Mouse (Mus musculus) heart, embryonic 13.5 days (tissue): ENCODE data around the gene Hoxa5. TPM values are rescaled to one million over a fixed set of nuclear protein-coding genes. Genes with fewer than 3 reads are reported as not detected.

Experiments used
- ATAC-seq: fragments of 200-750 bp; cut with Nextera tagmentation; 2 replicates; pipeline ENCODE4 v1.8.0; 2017; ENCODE audit warnings: moderate TSS enrichment; ENCODE audit not compliant: insufficient number of reproducible peaks, low FRiP score, low TSS enrichment; ENCODE audit errors: extremely low read depth
- H3K27ac ChIP-seq: fragments of 300-500 bp; sonication (generic); replicated peaks from 2 replicates; pipeline ENCODE4 v1.5.1; 2015; ENCODE audit warnings: moderate library complexity, mild to moderate bottlenecking, inconsistent platforms
- H3K27me3 ChIP-seq: fragments of 300-500 bp; sonication (generic); replicated peaks from 2 replicates; pipeline ENCODE4 v1.6.1; 2015; ENCODE audit warnings: mild to moderate bottlenecking, inconsistent platforms
- H3K36me3 ChIP-seq: fragments of 300-500 bp; sonication (generic); 2 replicates; pipeline ENCODE4 v1.6.1; 2015; ENCODE audit warnings: mild to moderate bottlenecking, inconsistent platforms
- H3K4me1 ChIP-seq: fragments of 300-500 bp; sonication (generic); 2 replicates; pipeline ENCODE4 v1.6.1; 2015; ENCODE audit warnings: inconsistent platforms
- H3K4me2 ChIP-seq: fragments of 300-500 bp; sonication (generic); 2 replicates; pipeline ENCODE4 v1.6.1; 2015; ENCODE audit warnings: inconsistent platforms, mild to moderate bottlenecking, moderate library complexity
- H3K4me3 ChIP-seq: fragments of 300-500 bp; sonication (generic); 2 replicates; pipeline ENCODE4 v1.5.1; 2015; ENCODE audit warnings: moderate library complexity, mild to moderate bottlenecking, inconsistent platforms
- H3K9ac ChIP-seq: fragments of 300-500 bp; sonication (generic); 2 replicates; pipeline ENCODE4 v1.6.1; 2015; ENCODE audit warnings: inconsistent platforms, mild to moderate bottlenecking, moderate library complexity
- H3K9me3 ChIP-seq: fragments of 300-500 bp; sonication (generic); 2 replicates; pipeline ENCODE4 v1.6.1; 2016; ENCODE audit warnings: inconsistent platforms
- WGBS: fragments of 180-500 bp; shearing (Covaris S2); methylation state at CpG from one replicate; pipeline ENCODE4 v1.1.7; 2015; ENCODE audit warnings: mixed read lengths; 5-methylcytosine and 5-hydroxymethylcytosine counted together
- polyA plus RNA-seq: library from polyadenylated mRNA; unstranded; fragments of >200 nt; fragmentation: Nextera tagmentation; extraction: Ambion mirVana; gene quantifications from 2 replicates; pipeline ENCODE4 v1.2.1, GENCODE M21; 2015

The Hoxa5 gene
- polyA plus RNA-seq, 1 experiment from 2014 or later, result 5.9 TPM

- Histone ChIP-seq H3K4me1 (no peaks in the 10 kb centered on the region), H3K4me2 (peak overlapping the region; percentile 50), H3K9ac (peak overlapping the region; percentile 64), H3K27ac (peak overlapping the region; percentile 8), H3K27me3 (peaks cover 99% of the 10 kb centered on the region), H3K4me3 (peak overlapping the region; percentile 52), H3K9me3 (no peaks in the 10 kb centered on the region), H3K36me3 (no peaks in the 10 kb centered on the region)
- WGBS, result 5% methylated on average over 4 of the region's 4 CpGs
- ATAC-seq, result no peak
These were observed 25.3 kb downstream of the Hoxa5 start for GRCm38 (mm10) chr6:52178918-52179665.

GRCm38 (mm10) chr6:52177806-52178205 lies 26.6 kb downstream of the Hoxa5 start:
- peaks cover 99% of the 10 kb centered on the region for H3K27me3 ChIP-seq
- peak overlapping the region; percentile 79 for H3K9ac ChIP-seq
- peak overlapping the region; percentile 86 for H3K27ac ChIP-seq
- H3K36me3 ChIP-seq, result no peaks in the 10 kb centered on the region
- H3K9me3 ChIP-seq, result no peaks in the 10 kb centered on the region
- H3K4me2 ChIP-seq, result peak overlapping the region; percentile 50
- WGBS, result 5% methylated on average over 9 of the region's 9 CpGs
- H3K4me3 ChIP-seq, result peak overlapping the region; percentile 52
- ATAC-seq, result no peak
- peaks cover 1% of the 10 kb centered on the region for H3K4me1 ChIP-seq

DNA sequence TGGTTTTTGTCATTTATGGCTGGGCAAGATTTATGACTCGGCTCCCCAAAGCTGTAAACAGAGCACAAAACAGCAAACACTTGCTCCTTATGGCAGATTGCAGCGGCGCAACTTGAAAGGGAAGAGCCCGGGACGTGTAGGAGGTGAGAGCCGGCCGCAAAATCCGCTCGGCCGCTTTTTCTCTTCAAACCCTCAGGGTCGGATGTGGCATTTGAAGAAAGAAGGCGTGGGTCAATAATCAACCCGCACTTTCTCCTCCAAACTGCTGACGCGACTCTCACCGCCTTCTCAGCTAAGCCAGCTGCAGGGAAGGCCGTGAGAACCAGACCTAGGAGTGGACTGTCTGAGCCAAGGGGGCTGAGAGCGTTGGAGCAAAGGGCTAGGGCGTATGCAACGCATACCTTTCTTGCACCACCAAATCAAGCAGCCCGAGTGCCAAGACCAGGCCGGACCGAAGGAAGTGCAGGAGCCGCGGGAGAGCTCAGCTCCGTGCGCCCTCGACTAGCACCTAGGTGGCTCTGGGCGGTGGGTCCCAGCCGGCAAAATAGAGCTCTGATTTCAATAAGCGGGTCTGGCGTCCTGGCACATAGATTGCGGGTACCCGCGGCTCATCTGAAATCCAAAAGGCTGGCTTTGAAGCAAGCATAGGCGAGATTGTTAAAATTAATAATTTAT lies 27.2 kb downstream of the Hoxa5 start, which contains the start of gene 5730596B20Rik:
5730596B20Rik (plus strand) TSS at position 438 of the 675 bp plus-strand sequence.
- Histone ChIP-seq H3K4me3 (peak within 1 kb of the TSS; percentile 52), H3K4me2 (peak within 1 kb of the TSS; percentile 50), H3K9ac (peak within 1 kb of the TSS; percentile 79), H3K27me3 (peaks cover 99% of the 10 kb centered on the region), H3K36me3 (no peaks in the 10 kb centered on the region), H3K27ac (peak within 1 kb of the TSS; percentile 86), H3K4me1 (peaks cover 7% of the 10 kb centered on the region), H3K9me3 (no peaks in the 10 kb centered on the region)
- ATAC-seq, result no peak
- 2% methylated on average over 36 of the region's 36 CpGs for whole genome bisulfite sequencing

DNA sequence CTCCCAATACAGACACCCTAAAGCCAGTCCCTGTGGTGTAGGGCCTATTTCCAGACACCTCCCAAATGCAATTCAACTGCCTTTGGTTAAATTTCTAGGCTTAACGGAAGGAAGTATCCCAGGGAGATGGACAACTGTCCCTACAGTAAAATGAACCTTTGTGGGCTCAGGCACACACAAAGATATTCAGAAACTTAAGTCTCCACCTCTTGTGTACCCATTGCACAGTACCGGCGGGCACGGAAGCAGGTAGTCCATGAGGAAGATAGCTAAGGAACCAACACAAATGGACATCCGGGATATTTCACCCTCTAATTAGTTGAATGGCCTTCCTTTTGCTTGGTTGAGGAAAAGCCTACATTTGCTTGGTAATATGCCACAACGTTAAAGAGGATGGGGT lies 28.0 kb downstream of the Hoxa5 start:
- Histone ChIP-seq H3K4me2 (peak overlapping the region; percentile 50), H3K4me3 (peak overlapping the region; percentile 52), H3K9ac (peak overlapping the region; percentile 79), H3K9me3 (no peaks in the 10 kb centered on the region), H3K27ac (peak overlapping the region; percentile 86), H3K36me3 (no peaks in the 10 kb centered on the region), H3K27me3 (peaks cover 99% of the 10 kb centered on the region), H3K4me1 (peaks cover 7% of the 10 kb centered on the region)
- 3% methylated on average over 6 of the region's 6 CpGs for WGBS
- ATAC-seq, result no peak

DNA sequence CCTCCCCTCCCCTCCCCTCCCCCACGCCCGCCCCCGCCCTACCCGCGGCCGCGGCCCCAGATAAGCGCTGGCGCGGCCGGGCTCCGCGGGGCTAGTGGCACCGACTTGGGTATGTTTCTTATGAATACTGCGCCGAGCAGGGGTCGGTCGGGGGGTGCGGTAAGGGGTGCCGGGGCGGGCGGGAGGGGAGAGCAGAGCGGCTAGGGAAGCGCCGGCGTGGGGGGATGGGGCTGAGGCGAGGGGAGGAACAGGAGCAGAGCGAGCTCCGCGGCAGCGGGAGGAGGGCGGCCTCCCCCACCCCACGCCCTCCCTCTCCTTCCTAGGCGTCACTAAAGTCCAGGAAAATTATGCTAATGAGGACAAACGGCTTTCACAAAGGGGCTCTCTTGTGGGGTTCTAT lies 28.5 kb downstream of the Hoxa5 start:
- Histone ChIP-seq H3K27me3 (peaks cover 99% of the 10 kb centered on the region), H3K4me3 (peak overlapping the region; percentile 52), H3K9me3 (no peaks in the 10 kb centered on the region), H3K27ac (peak overlapping the region; percentile 86), H3K9ac (peak overlapping the region; percentile 79), H3K4me1 (peaks cover 10% of the 10 kb centered on the region), H3K36me3 (no peaks in the 10 kb centered on the region), H3K4me2 (peak overlapping the region; percentile 50)
- WGBS, result 3% methylated on average over 25 of the region's 35 CpGs
- no peak for ATAC-seq

GRCm38 (mm10) chr6:52174968-52175751 lies 29.2 kb downstream of the Hoxa5 start:
- peaks cover 18% of the 10 kb centered on the region for H3K4me1 ChIP-seq
- H3K4me3 ChIP-seq, result peak overlapping the region; percentile 52
- H3K36me3 ChIP-seq, result no peaks in the 10 kb centered on the region
- peak; percentile 25; the same call in 1 of the 2 replicates for ATAC-seq
- H3K4me2 ChIP-seq, result peak overlapping the region; percentile 50
- under 1% methylated on average over 41 of the region's 41 CpGs for WGBS
- H3K27ac ChIP-seq, result peak overlapping the region; percentile 86
- peak overlapping the region; percentile 79 for H3K9ac ChIP-seq
- peaks cover 99% of the 10 kb centered on the region for H3K27me3 ChIP-seq
- no peaks in the 10 kb centered on the region for H3K9me3 ChIP-seq

DNA sequence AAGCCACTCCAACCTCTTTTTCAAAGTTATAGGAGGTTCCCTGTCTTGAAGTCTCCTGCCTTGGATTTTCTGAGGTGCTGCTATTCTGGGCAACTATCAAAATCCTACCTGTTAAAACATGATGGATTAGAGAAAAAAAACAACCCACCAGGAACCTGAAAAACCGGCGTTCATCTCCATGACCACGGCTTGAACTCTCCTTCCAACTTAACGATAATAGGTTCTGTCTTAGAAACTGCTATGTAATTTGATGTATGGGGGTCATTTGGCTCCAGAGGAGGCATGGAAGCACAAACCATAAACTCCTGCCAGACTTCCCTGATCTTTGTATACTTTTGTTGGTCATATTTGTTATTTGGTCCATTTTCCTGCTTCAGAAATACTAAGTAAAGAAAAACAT lies 30.7 kb downstream of the Hoxa5 start:
- peak overlapping the region; percentile 78; the same call in 1 of the 2 replicates for H3K27ac ChIP-seq
- H3K4me3 ChIP-seq, result peak overlapping the region; percentile 40
- H3K9ac ChIP-seq, result 0 out of 2 replicates have a peak overlapping the region, but pooled peaks have one; percentile 40
- no peaks in the 10 kb centered on the region for H3K36me3 ChIP-seq
- H3K9me3 ChIP-seq, result no peaks in the 10 kb centered on the region
- peaks cover 98% of the 10 kb centered on the region for H3K27me3 ChIP-seq
- H3K4me1 ChIP-seq, result peaks cover 19% of the 10 kb centered on the region
- WGBS, result 7% methylated on average over 4 of the region's 4 CpGs
- no peak for ATAC-seq
- H3K4me2 ChIP-seq, result peak overlapping the region; percentile 62

DNA sequence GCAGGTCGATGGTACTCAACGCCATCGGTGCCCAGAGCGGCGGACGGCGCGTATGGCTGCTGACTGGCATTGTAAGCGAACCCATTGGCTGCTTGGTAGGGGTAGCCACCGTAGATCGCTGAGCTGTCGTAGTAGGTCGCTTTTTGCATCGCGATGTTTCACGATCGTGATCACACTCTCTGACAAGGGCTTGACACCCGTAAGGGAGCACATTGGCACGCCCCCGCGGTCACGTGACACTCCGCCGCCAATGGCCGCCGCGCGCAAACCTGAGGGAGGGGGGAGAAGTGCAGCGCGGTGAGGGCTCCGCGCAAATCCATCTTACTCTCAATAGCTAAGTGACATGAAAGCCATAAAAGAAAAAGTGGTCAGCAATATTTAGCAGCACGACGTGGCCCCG lies 31.9 kb downstream of the Hoxa5 start:
- Histone ChIP-seq H3K4me1 (peaks cover 21% of the 10 kb centered on the region), H3K4me2 (peak overlapping the region; percentile 62), H3K9me3 (no peaks in the 10 kb centered on the region), H3K9ac (peak overlapping the region; percentile 47; the same call in 1 of the 2 replicates), H3K27me3 (peaks cover 98% of the 10 kb centered on the region), H3K36me3 (no peaks in the 10 kb centered on the region), H3K4me3 (peak overlapping the region; percentile 40), H3K27ac (peak overlapping the region; percentile 78)
- 2% methylated on average over 35 of the region's 35 CpGs for WGBS
- no peak for ATAC-seq

- peaks cover 98% of the 10 kb centered on the region for H3K27me3 ChIP-seq
- H3K4me3 ChIP-seq, result peak overlapping the region; percentile 40
- H3K9ac ChIP-seq, result peak overlapping the region; percentile 47; the same call in 1 of the 2 replicates
- no peak for ATAC-seq
- H3K4me2 ChIP-seq, result peak overlapping the region; percentile 62
- WGBS, result 17% methylated on average over 7 of the region's 7 CpGs
- peak overlapping the region; percentile 69 for H3K27ac ChIP-seq
- H3K4me1 ChIP-seq, result peaks cover 21% of the 10 kb centered on the region
- no peaks in the 10 kb centered on the region for H3K9me3 ChIP-seq
- no peaks in the 10 kb centered on the region for H3K36me3 ChIP-seq
These were observed 32.4 kb downstream of the Hoxa5 start for GRCm38 (mm10) chr6:52171938-52172337.

DNA sequence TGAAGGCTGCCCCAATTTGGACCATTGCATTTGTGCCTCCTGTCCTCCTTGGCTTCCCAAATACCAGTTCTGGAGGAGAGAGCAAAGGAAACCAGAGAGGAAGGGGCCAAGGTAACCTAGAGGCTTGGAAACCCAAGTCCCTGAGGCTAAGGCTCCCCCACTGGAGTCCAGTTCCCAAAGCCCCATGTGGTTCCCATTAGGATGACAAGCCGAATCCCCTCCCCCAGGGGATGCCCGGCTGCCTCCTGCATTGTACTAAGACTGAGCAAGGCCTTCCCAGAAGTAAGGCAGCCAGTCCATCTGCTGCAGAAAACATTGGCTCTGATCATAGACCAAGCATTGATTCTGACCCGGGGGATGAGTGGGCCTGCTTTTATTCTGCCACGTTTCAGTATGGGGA lies 33.1 kb downstream of the Hoxa5 start:
- 0 out of 2 replicates have a peak overlapping the region, but pooled peaks have one; percentile 4 for H3K4me2 ChIP-seq

DNA sequence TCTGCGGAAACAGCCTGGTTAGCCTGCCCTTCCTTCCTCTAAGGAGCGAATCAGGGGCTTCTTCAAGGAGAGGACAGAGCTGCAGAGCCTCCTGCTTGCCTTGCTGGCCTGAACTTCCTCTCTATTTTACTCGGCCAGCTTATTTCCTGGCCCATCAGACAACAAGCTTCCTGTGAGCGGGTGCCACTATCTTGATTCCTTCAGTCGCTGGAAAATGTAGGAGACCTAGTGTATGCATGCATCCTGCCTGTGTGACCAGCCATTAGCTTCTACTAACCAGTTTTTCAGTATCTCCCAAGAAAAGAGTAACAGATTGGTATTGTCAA lies 33.5 kb downstream of the Hoxa5 start:
- Histone ChIP-seq H3K36me3 (no peaks in the 10 kb centered on the region), H3K4me2 (peak overlapping the region; percentile 44), H3K9me3 (no peaks in the 10 kb centered on the region), H3K27ac (peak overlapping the region; percentile 74), H3K27me3 (peaks cover 98% of the 10 kb centered on the region), H3K4me1 (peaks cover 21% of the 10 kb centered on the region), H3K9ac (peak overlapping the region; percentile 59), H3K4me3 (peak overlapping the region; percentile 25)
- no peak for ATAC-seq
- WGBS, result 8% methylated on average over 5 of the region's 5 CpGs

More for the DNA sequence above, 33.1 kb downstream of the Hoxa5 start:
- ATAC-seq, result no peak
- H3K27me3 ChIP-seq, result peaks cover 98% of the 10 kb centered on the region
- H3K9me3 ChIP-seq, result no peaks in the 10 kb centered on the region
- H3K4me3 ChIP-seq, result no peak overlapping the region
- H3K27ac ChIP-seq, result peak overlapping the region; percentile 74
- H3K9ac ChIP-seq, result no peak overlapping the region
- H3K4me1 ChIP-seq, result peaks cover 21% of the 10 kb centered on the region
- WGBS, result 7% methylated on average over 4 of the region's 4 CpGs
- no peaks in the 10 kb centered on the region for H3K36me3 ChIP-seq
